Mouse (Mus musculus) adrenal gland, adult (tissue): Measurements from ENCODE around the gene Tuba1c.

Source experiments
- DNase-seq, 2 experiments: peaks; one replicate each; pipeline ENCODE4 v3.0.0; 2022 to 2023; ENCODE audit warnings: low spot score in 1 of 2; ENCODE audit not compliant: inconsistent age in 2 of 2

Gene Tuba1c

DNA sequence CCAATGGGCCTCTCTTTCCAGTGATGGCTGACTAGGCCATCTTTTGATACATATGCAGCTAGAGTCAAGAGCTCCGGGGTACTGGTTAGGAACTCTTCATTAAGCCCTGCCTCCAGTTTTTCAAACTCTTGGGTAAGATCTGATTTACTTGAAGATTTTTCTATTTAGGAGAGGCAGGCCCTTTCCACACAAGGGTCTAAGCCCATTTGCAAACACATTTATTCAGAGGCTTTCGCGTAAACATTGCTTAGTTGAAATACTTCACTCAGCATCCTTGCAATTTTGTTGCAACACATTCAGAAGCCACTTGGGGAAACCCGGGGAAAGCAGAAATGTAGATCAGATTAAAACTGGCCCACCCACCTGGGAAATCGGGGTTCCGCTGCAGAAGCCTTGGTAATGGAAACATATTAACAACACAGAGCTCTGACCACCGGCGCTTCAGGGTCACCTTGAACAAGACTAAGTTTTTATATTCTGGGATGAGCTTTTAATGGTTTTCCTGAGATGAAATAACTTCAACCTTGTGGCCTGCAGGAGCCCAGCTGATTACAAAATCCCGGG lies 34.7 kb upstream of the Tuba1c start:
- no peak for DNase-seq

GRCm38 (mm10) chr15:98996840-98997239 lies 32.9 kb upstream of the Tuba1c start:
- DNase-seq, result no peak

GRCm38 (mm10) chr15:98997938-98998774 lies 31.5 kb upstream of the Tuba1c start:
- DNase-seq, result no peak

DNA sequence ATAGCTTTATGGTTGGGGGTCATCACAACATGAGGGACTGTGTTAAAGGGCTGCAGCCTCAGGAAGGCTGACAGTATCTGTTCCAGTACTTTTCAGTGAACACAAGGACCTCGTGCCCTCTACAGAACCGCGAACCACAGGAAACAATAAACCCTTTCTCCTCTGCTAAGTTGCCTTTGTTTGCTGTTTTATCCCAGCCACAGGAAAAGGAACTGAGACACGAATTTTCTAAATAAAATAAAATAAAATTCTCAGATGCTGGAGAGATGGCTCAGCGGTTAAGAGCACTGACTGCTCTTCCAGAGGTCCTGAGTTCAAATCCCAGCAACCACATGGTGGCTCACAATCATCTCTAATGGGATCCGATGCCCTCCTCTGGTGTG lies 30.9 kb upstream of the Tuba1c start:
- no peak for DNase-seq

- peak; percentile 56 to 91 for DNase-seq
Measured at GRCm38 (mm10) chr15:99000535-99001283, 29.0 kb upstream of the Tuba1c start.

- peak; percentile 64 to 81 for DNase-seq
Measured at GRCm38 (mm10) chr15:99001451-99001931, 28.2 kb upstream of the Tuba1c start.

DNA sequence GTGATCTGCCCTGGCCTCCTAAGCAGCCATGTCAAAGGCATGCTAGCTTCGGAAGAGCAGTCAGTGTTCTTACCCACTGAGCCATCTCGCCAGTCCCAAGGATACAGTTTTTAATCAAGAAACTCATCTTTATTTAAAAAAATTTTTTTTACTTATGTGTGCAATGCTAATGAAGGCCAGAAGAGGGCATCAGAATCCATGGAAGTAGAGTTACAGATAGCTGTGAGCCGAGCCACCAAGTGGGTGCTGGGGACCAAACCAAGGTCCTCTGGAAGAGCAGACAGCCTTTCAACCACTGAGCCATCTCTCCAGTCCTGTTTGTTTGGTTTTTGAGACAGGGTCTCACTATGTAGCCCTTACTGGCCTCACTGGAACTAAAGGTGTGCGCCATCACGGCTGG lies 26.1 kb upstream of the Tuba1c start:
- DNase-seq, result no peak

DNA sequence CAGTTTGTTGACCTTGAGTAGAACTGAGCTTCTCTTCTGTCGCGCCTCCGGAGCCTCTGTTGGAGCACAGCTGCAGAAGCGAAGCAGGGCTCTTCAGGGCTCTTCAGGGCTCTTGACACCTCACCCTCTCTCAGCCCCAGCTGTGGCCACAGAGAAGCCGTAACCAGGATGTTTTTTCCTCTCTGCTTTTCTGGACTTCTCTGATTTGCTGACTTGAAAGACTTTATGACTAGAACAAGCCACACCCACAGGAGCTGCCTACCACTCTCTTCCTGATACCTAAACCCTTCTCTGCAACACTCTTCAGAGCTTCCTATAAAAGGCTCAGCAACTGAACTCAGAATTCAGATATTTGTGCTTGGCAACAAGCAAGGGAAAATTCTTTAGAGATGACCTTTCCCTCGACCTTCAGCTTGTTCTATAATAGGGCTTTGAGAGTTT lies 20.9 kb upstream of the Tuba1c start:
- peak in 1 of 2 experiments; percentile 73 for DNase-seq

DNA sequence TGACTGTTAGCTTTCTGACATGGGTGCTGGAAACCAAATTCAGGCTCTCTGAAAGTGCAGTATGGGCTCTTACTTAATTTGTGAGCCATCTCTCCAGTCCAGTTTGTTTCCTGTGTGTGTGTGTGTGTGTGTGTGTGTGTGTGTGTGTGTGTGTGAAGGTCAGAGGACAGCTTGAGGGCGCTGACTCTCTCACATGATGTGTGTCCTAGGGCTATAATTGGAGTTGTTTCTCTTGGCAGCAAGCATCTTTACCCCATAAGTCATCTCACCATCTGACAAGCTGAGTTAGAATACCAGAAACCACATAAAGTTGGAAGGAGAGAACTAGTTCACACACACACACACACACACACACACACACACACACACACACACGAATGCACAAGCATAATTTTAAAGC lies 18.8 kb upstream of the Tuba1c start:
- DNase-seq, result no peak

DNA sequence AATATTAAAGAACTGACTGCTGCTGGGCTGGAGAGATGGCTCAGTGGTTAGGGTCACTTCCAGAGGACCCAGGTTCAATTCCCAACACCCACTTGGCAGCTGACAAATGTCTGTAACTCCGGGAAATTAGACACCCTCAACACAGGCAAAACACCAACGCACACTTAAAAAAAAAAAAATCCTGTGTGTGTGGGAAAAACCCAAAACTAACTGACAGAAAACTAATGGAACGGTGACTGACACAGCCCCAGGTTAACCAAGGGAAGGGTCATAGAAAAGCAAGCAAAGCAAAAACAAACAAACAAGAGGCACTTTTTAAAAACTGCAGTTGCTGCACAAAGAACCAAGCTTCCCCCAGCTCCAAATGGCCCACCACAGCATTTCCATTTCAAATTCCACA lies 17.7 kb upstream of the Tuba1c start:
- DNase-seq, result no peak

GRCm38 (mm10) chr15:99014496-99015030 lies 15.1 kb upstream of the Tuba1c start:
- no peak for DNase-seq

DNA sequence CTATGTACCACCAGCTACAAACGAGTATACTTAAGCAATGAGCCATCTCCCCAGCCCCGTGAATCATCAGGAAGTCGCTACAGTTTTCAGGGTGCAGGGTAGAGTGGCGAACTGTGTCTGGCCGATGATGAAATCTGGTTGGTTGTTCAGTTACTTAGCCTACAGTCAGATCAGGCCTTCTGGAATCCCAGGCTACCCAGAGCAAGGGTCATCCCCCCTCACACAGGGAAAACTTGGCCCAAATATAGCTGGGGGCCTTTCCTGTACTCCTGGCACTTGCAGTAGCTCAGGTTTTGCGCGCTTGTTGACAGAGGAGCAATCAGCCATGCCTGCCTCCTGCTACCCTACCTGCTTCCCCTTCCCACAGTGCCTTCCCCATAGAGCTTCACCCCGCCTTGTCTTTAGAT lies 12.3 kb upstream of the Tuba1c start:
- no peak for DNase-seq

DNA sequence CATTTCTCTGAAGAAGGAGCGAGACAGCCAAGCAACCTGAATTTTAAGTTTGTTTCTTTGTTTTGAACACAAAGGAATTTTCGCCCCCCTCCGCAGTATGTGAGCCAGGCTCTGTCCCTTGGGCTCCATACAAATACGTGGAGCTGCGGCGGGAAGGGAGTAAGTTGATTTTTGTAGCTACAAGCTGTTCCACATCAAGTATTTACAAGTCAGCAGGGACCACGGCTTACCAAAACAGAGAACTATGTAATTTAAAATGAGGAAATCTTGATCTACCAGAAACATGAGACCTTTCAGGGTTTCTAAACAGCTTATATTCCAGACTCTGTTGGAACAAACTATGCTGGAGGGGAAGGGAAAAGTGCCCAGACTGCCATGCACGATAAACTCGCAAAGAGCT lies 11.7 kb upstream of the Tuba1c start:
- DNase-seq, result no peak

DNA sequence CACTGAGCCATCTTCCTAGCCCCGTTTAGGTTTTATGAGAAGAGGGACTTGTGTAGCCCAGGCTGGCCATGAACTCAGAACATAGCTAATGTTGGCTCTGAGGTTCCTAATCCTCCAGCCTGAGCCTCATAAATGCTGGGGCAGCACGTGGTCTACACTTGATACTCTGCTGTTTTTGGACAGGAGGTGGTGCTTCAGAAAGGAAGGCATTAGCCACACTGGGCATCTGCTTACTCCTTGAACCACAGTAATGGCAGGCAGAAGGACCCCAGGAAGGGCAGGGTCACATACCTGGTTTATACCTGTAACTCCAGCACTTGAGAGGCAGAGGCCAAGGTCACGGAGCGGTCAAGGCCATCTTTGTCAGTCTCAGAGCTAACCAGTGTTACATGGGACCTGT lies 11.1 kb upstream of the Tuba1c start:
- DNase-seq, result no peak

- DNase-seq, result no peak
Measured at GRCm38 (mm10) chr15:99019436-99019835, 10.3 kb upstream of the Tuba1c start.

DNA sequence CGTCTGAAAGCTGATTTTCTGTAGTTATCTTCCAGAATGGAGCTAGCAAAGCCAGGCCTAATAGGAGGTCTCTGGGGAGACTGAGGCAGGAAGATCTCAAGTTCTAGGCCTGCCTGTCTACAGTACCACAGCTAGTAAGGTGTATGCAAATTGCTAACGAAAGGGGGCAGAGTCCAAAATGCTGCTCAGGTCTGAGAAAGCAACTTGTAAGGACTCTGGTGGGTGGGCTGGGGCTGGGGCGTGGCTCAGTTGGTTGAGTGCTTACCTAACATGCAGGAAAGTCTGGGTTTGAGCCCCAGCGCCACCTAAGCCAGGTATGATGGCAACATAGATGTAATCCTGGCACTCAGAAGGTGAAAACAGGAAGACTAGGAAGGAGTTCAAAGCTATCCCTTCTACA lies 9.5 kb upstream of the Tuba1c start:
- no peak for DNase-seq

GRCm38 (mm10) chr15:99021255-99021654 lies 8.4 kb upstream of the Tuba1c start:
- no peak for DNase-seq

- peak; percentile 73 to 94 for DNase-seq
Measured at GRCm38 (mm10) chr15:99024668-99025314, 4.9 kb upstream of the Tuba1c start.

DNA sequence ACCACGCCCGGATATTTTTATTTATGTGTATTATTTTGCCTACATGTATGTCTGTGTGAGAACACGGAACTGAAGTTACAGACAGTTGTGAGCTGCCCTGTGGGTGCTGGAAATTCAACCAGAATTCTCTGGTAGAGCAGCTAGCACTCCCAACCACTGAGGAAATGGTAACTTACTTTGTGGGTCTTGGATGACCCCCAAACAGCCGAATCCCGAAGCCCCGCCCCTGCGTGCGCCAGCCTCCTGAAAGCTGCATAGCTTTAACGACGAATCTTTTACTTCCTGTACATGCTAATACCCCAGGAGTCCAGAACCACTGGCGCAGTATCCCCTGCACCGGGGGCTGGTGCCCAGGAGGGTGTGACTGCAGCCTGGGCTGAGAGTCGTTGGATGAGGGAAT lies 4.3 kb upstream of the Tuba1c start:
- DNase-seq, result peak in 1 of 2 experiments; percentile 27

GRCm38 (mm10) chr15:99026259-99026658 lies 3.4 kb upstream of the Tuba1c start:
- peak in 1 of 2 experiments; percentile 72 for DNase-seq

- peak in 1 of 2 experiments; percentile 16 for DNase-seq
Measured at GRCm38 (mm10) chr15:99027116-99027515, 2.6 kb upstream of the Tuba1c start.
